Mouse (Mus musculus): ENCODE measurements around the gene Ccdc85a.
"Not testable (repeated sequence)": the region's sequence is repeated elsewhere in the genome, so short reads cannot be mapped to it uniquely, and the experiment has no call there.

DNA sequence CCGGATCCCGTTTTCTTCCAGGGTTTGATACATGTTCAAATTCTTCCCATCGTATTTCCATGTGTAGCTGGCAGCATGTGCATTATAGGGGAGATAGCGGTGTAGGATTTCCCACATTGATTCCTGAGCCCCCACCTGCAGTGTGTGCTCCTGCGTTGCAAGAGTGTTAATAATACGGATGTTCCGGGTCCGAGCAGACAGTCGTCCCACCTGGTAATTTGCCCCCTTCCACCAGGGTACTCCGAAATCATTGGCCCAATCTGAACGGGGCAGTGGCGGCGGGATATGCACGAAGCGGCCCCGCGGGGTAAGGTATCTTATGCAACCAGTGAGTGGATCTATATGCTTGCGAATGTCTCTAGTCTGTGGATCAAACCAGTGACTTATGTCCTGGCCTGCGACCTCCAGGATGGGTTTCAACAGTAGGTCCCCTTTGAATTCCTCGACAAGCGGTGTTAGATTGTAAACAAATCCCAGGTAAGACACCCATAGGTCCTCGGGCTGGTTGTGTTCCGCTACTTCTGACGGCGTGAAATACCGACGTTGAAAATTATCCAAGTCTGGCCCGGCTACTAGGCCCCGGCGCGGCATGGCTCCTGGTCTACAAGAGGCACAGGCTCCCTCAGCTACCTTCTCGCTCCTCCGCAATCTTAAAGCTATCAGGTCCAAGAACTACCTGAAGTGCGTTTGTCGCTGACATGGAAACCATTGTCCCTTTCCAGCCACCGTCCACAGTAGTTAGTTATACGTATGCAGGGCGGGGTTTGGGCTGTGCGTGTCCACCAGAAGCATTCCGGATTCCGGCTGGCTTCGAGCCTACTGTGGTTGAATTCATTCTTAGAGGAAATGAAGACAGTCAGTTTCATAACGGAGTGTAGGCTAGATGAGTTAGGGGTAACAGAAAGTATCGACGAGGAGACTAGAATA is 244.6 kb downstream of the Ccdc85a start, which contains the start of gene Gm6685:
- TF ChIP-seq CTCF, EP300 (IDR thresholded peaks at IDR 0.05): not testable (repeated sequence)
